Mouse (Mus musculus): ENCODE results near the gene Xpc. TPM values are rescaled to one million over a fixed set of nuclear protein-coding genes. Genes with fewer than 3 reads are reported as not detected.
A peak's percentile ranks its signal among the peaks of the same experiment; 100 is the strongest.

Xpc gene
- polyA plus RNA-seq, 1 experiment = 17.2 TPM

DNA sequence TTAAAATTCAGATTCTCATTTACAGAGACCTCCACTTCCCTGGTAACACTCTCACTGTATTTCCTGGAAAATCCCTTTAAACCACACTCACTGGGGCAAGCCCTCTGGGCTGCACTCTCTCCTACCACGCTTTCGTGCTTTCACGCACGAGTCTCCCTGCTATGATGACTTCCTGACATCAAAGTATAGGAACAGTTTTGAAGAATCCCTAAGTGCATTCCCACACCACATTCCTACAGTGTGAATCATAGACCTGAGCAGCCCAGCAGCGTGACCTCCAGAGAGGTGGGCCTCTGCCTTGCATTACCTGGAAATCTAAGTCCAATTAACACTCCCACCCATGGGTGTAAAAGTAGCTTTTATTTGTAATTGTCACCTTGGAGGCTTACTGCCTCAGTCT lies 61.1 kb downstream of the Xpc start:
- no peak overlapping the region for H3K27ac ChIP-seq (ENCODE audit: insufficient read depth, low read depth, low read length)
- no peak overlapping the region for H3K4me3 ChIP-seq (ENCODE audit: insufficient read depth, low read length)
- H3K4me1 ChIP-seq (ENCODE audit: control insufficient read depth, insufficient read depth, low read length) = no peaks in the 10 kb centered on the region
- no peak for TF ChIP-seq POLR2A (IDR thresholded peaks at IDR 0.05; ENCODE audit: borderline replicate concordance, low read depth, low read length)
- no peak for TF ChIP-seq CTCF (IDR thresholded peaks at IDR 0.05; ENCODE audit: low read depth, low read length)

DNA sequence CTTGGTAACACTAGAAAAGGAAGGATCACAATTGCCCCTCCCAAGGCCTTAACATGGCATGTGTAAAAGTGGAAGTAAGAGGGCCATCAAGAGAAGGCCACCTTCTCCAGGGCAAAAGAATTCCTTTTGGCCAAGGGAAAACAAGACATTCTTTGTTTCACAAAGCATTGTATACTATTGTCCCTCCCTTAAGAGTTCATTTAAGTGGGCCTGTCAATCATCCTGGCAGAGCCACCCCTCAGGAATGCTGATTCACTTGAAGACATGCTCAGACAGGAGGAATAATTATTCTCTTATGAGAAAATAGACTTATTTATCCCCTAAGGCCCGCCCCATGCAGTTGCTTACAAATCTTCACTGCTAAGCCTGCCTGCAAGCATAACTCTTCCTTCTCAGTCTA lies 63.6 kb downstream of the Xpc start:
- H3K27ac ChIP-seq (ENCODE audit: insufficient read depth, low read depth, low read length) = no peak overlapping the region
- no peaks in the 10 kb centered on the region for H3K4me1 ChIP-seq (ENCODE audit: control insufficient read depth, insufficient read depth, low read length)
- no peak for TF ChIP-seq CTCF (IDR thresholded peaks at IDR 0.05; ENCODE audit: low read depth, low read length)
- no peak for TF ChIP-seq POLR2A (IDR thresholded peaks at IDR 0.05; ENCODE audit: borderline replicate concordance, low read depth, low read length)
- H3K4me3 ChIP-seq (ENCODE audit: insufficient read depth, low read length) = no peak overlapping the region

DNA sequence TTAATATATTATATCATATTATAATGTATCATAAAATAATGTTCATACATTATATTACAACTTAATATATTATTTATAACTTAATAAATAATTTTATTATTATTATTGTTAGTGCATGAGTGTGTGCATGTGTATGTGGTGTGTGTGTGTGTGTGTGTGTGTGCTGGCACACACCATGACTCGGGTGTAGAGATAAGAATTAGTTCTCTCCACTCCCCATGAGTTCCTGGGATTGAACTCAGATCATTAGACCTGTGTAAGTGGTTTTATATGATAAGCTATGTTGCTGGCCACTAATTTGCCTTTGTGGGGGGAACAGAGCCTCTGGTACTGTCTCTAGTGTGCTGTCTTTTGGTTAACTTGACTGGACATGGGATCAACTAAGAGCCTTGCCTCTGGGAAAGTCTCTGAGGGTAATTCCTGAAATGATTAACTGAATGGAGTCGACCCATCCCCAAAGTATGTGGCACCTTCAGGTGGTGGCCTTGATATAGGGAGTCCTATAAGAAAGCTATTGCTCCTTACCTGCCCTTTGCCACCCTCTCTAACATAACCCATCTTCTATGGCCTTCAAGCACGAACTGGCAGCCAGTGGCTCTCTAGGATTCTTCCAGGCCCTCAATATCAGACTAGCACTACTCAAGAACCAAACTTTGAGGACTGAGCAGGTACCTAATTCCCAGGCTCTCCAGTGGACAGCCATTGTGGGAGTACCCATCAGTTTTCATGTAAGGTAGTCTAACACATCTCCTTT lies 66.0 kb downstream of the Xpc start:
- no peak overlapping the region for H3K27ac ChIP-seq (ENCODE audit: insufficient read depth, low read depth, low read length)
- H3K4me3 ChIP-seq (ENCODE audit: insufficient read depth, low read length) = no peak overlapping the region
- no peak for TF ChIP-seq POLR2A (IDR thresholded peaks at IDR 0.05; ENCODE audit: borderline replicate concordance, low read depth, low read length)
- TF ChIP-seq CTCF (IDR thresholded peaks at IDR 0.05; ENCODE audit: low read depth, low read length) = no peak
- H3K4me1 ChIP-seq (ENCODE audit: control insufficient read depth, insufficient read depth, low read length) = no peaks in the 10 kb centered on the region

DNA sequence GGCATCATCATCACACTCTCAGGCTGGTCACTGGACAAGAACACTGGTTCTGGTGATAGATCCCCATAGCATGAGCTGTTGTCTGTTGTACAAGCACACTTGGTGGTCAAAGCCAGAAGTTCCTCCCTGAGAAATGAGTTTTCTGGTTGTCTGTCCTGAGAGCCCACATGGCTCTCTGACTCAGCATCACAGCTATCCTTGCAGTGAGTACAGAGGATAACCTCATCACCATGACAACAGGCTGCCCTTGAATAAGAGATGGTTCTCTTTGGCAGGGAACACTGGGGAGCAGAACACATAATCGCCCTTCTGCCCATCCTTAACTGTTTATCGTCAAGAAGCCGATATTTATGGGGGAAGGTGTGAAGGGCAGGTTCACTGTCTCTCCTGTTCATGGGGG lies 70.4 kb downstream of the Xpc start:
- Histone ChIP-seq H3K27ac (ENCODE audit: insufficient read depth, low read depth, low read length) (no peak overlapping the region), H3K4me3 (ENCODE audit: insufficient read depth, low read length) (no peak overlapping the region), H3K4me1 (ENCODE audit: control insufficient read depth, insufficient read depth, low read length) (peaks cover 3% of the 10 kb centered on the region; the same call in 1 of the 2 replicates)
- TF ChIP-seq POLR2A (IDR thresholded peaks at IDR 0.05; ENCODE audit: borderline replicate concordance, low read depth, low read length) = no peak
- no peak for TF ChIP-seq CTCF (IDR thresholded peaks at IDR 0.05; ENCODE audit: low read depth, low read length)

DNA sequence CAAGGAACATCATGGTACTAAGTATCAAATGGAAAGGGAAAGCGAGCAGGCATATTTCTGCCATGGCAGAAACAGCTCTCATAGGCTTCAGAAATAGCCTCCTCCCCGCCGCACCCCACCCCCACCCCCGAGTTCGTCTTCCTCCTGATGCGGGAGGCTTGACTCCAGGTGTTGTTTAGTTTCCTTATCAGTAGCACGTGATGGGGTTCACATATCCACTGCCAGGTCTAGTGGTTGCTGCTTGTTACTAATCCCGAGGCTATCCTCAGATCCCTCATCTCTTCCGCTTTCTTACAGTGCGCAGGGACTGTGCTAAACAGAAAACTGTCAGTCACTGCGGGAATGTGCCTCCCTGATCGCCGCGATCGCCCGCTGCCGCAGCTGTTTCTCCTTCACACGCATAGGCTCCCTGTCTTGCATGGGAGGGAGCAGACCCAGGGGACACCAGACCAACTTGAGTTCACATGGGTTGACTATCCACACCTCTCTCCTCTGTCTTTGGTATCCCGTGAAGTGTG lies 74.5 kb downstream of the Xpc start:
- H3K4me3 ChIP-seq (ENCODE audit: insufficient read depth, low read length) = peak overlapping the region; percentile 68
- peak overlapping the region; percentile 41 for H3K27ac ChIP-seq (ENCODE audit: insufficient read depth, low read depth, low read length)
- TF ChIP-seq POLR2A (IDR thresholded peaks at IDR 0.05; ENCODE audit: borderline replicate concordance, low read depth, low read length) = no peak
- TF ChIP-seq CTCF (IDR thresholded peaks at IDR 0.05; ENCODE audit: low read depth, low read length) = no peak
- peaks cover 3% of the 10 kb centered on the region; the same call in 1 of the 2 replicates for H3K4me1 ChIP-seq (ENCODE audit: control insufficient read depth, insufficient read depth, low read length)

DNA sequence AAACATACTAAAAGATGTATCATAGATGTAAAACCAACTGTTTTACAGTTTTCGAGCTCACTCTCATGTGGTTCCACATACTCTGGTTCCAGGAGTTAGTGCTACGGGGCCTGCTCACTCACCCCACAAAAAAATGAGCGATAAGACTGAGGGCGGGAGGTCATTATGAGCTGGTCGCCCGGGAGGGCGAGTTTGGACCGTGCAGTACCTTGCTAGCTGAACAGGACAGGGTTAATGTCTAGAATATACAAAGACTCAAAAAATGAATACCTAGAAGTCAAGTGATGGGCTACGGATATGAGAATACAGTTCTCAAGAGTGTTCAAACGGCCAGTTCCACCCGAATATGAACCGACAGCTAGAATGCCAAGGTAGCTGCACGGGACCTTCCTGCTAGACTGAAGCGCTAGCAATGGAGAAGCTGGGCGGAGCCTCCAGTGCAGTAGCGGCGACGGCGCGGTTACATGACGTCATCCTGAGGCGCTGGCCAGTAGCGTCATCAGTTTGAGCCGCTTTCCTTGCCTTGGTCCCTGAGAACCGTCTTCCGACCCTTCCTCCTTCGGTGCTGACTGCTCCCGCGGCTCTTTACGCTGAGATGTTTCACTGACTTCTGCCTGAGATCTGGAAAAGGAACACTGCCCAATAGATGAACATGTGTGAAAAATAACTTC lies 75.1 kb downstream of the Xpc start:
- H3K4me3 ChIP-seq (ENCODE audit: insufficient read depth, low read length) = peak overlapping the region; percentile 68
- peak overlapping the region; percentile 41 for H3K27ac ChIP-seq (ENCODE audit: insufficient read depth, low read depth, low read length)
- TF ChIP-seq CTCF (IDR thresholded peaks at IDR 0.05; ENCODE audit: low read depth, low read length) (no peak), POLR2A (IDR thresholded peaks at IDR 0.05; ENCODE audit: borderline replicate concordance, low read depth, low read length) (no peak)
- H3K4me1 ChIP-seq (ENCODE audit: control insufficient read depth, insufficient read depth, low read length) = peaks cover 3% of the 10 kb centered on the region; the same call in 1 of the 2 replicates

Other genes with a start within 250 kb of the Xpc start
- not detected in 2 replicates for gene Wnt7a, start 104.5 kb downstream of the Xpc start, polyA plus RNA-seq (2012; ENCODE audit: insufficient read depth, insufficient read length, missing spikeins)
- gene Chchd4, start 42.3 kb downstream of the Xpc start, polyA plus RNA-seq (2012; ENCODE audit: insufficient read depth, insufficient read length, missing spikeins) = 5.5 and 6.7 TPM in 2 replicates
- gene Tmem43, start 42.2 kb downstream of the Xpc start, polyA plus RNA-seq (2012; ENCODE audit: insufficient read depth, insufficient read length, missing spikeins) = 82.3 and 87.5 TPM in 2 replicates
- gene Lsm3, start within 50 bp of the Xpc start, polyA plus RNA-seq (2012; ENCODE audit: insufficient read depth, insufficient read length, missing spikeins) = 65.3 and 70.2 TPM in 2 replicates
- 510 and 575 TPM in 2 replicates for gene Slc6a6, start 168.2 kb upstream of the Xpc start, polyA plus RNA-seq (2012; ENCODE audit: insufficient read depth, insufficient read length, missing spikeins)